Mouse (Mus musculus): Measurements from ENCODE around the gene Htr2b.

Htr2b gene

DNA sequence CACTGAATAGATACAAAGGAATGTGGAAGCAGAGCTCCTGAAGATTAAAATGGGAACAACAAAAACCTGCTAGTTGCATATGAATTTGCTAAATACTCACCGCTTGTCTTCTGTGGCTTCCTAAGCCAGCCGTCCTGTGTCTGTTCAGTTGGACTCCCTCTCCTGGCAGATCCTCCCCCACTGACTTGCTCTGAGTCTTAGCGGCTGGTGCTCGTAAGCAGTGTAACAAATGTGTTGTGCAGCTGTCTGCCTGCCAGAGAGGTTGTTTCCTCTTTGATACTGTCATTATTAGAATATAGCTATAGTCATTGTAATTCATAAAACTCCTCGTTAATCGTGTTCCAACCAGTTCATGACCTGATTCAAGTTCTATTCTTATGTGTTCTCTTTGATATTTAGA is at the start of gene Htr2b:
Htr2b (minus strand) TSS at position 192 of the 400 bp plus-strand sequence.
- DNase-seq (ENCODE audit: low read depth, low spot score), result no peak

DNA sequence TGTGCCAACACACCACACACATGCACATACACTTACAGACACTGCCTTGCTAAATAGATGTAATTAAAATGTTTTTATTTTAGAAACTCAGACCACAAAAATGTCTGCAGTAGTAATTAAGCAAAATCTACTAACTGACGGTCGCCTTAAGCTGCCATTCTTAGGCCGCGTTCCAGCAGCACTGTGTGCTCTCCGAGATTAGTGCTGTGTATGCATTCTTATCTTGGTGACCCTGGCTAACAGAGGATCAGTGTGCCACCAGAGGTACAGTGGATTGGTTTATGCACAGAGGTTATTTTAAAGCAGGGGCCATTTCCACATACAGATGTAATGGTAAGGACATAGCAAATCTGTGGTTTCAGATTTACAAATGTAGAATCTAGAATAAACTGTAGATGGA is 49.3 kb upstream of the Htr2b start:
- DNase-seq (ENCODE audit: low read depth, low spot score), result no peak

DNA sequence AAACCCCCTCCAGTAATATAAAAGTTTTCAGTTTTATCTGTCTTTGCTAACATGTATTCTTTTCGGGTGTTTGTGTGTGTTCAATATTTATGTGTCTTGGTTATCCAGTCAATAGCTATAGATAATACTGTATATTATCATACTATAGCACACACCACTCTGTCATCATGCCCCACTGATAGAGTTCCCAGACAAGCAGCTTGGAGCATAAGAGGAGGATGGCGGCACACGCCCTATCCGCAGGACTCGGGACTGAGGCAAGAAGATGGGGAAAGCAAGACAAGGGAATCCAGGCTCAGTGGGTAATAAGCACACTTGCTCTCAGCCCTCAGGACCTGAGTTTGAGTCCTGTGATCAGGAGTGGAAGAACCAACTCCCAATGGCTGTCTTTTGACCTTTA is 48.7 kb upstream of the Htr2b start:
- no peak for DNase-seq (ENCODE audit: low read depth, low spot score)

DNA sequence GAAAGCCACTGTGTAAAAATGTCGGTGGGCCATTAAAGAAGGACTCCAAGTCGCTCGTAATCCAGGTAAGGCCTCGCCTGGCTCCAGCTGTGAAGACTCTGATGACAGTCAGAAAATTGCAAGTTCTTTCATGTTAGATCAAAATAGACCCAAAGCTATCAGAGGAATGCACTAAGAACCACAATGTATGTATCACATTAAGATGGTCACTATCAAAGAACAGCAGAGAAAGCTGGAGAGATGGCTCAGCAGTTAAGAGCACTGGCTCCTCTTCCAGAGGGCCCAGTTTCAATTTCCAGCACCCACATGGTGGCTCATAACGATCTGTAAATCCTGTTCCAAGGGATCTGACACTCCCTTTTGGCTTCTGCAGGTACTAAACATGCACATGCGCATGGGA is 48.3 kb upstream of the Htr2b start:
- no peak for DNase-seq (ENCODE audit: low read depth, low spot score)

DNA sequence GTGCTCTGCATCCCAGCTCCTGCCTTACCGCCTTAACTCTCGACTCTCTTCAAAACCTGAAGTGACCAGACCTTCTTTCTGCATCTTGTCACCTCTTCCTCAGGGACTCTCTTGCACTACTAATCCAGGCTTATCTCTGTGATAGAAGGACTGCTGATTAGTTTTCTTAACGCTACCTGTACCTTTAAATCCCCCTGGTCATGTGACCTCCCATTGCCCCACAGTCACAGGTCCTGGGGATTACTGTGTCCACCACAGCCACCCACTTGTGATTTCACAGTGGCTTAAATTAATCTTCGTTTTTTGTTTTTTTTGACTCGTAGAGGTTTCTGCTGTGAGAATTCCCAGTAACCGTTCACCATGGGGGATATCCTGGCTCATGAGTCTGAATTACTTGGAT is 44.8 kb upstream of the Htr2b start:
- no peak for DNase-seq (ENCODE audit: low read depth, low spot score)

DNA sequence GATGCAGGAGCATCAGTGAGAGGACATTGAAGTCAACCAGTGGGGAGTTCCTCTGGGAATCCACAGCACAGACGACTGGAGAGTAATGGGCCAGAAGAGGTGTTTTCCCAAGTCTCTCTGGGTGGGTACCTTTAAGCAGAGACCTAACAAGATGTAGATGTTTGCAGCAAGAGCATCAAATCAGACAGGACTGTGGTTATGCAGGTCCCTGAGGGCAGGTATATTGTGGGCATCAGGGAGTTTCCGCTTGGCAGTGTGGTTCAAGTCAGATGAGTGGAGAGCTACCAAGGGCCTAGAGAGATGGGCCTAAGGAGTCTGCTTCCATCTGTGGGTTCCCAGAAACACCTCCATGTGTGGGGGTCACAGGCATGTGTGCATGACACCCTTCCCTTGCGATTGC is 44.3 kb upstream of the Htr2b start:
- no peak for DNase-seq (ENCODE audit: low read depth, low spot score)

DNA sequence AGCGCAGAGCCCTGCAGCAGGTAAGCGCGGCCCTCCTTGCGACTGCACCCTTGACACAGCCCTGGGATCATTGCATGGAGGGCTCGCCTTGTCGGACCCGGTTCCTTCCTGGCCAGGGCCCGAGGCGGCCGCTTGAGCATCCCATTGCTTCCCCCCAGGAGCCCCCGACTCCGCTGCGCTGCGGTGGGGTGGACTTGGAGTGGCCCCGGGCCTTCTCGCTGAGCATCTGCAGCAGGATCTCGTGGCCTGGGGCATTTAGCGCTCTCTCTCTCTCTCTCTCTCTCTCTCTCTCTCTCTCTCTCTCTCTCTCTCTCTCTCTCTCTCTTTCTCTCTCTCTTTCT is 43.0 kb upstream of the Htr2b start:
- no peak for DNase-seq (ENCODE audit: low read depth, low spot score)

DNA sequence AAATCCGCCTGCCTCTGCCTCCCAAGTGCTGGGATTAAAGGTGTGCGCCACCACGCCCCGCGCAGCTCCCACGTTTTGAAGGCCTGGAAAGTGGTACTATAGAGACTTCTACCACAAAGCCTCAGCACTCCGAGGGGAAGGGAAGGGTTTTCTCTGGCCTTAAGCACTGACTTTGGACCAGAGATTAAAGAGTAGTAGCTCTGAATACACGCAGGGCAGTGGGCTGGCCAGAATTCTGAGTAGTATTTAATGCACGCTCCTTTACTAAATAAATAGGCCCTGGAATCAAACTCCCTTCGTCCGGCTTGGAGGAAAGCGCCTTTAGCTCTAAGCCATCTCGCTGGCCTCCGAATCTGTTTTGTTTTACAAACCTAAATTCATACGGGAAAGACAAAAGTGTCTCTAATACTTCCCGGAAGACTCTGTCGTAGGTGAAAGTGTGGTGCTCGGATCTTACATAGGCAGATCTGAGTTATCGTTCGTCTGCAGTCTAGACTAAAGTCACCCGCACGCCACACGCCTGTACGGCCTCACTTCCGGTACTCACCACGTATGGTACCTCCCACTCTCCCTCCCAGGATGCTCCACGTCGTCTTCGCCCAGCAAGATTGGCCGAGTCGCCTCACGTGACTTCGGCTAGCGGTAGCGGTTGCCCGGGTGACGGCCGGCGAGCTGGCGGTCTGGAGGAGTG is 42.5 kb upstream of the Htr2b start, which contains the start of gene Armc9:
Armc9 (plus strand) TSS at position 648 of the 691 bp plus-strand sequence.
- DNase-seq (ENCODE audit: low read depth, low spot score), result peak; percentile 94

DNA sequence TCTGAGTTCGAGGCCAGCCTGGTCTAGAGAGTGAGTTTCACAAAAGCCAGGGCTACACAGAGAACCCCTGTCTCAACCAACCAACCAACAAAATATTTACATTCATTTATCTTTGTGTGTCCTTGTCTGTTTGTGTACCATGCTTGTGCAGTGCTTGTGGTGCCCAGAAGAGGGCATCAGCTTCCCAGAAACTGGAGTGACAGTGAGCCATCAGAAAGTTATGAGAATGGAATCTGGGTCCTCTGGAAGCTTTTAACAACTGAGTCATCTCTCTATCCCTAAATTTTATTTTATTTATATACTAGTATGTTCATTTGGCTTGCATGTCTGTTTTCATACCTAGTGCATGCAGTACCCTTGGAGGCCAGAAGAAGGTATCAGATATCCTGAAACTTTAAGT is 40.8 kb upstream of the Htr2b start:
- no peak for DNase-seq (ENCODE audit: low read depth, low spot score)

DNA sequence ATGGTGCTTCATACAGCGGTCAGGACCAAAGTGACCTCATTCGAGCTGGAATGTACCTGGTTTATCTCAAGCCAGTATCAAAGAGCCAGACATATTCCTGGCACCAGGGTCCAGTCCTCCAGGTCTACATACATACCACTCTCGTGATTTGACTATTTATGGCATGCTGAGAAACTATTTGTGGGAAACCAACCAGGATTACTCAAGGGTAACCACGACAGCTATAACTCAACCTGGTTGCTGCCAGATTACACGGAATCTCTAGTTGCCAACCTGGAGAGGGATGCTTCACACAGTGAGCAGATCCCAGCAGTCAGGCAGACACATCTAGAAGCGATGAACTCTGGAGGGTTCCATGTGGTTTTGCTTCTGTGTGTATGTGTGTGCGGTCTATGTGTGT is 39.6 kb upstream of the Htr2b start:
- no peak for DNase-seq (ENCODE audit: low read depth, low spot score)

DNA sequence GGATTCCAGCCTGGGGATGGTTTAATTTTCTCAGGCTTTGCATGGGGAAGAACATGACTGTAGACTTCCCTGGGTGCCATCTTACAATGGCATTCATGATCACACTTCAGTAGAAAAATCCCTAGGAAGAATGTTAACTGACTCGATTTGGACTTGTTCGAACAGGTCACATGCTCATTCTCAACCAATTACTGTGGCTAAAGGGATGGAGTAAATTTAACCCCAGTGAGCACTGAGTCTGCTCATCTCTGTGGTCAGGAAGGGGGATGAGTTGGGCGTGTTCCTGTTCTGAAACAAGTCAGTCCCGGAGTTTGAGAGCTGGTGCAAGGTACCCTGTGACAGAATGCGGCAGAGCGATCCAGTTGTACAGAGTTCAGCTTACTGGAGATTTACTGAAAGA is 39.2 kb upstream of the Htr2b start:
- no peak for DNase-seq (ENCODE audit: low read depth, low spot score)

DNA sequence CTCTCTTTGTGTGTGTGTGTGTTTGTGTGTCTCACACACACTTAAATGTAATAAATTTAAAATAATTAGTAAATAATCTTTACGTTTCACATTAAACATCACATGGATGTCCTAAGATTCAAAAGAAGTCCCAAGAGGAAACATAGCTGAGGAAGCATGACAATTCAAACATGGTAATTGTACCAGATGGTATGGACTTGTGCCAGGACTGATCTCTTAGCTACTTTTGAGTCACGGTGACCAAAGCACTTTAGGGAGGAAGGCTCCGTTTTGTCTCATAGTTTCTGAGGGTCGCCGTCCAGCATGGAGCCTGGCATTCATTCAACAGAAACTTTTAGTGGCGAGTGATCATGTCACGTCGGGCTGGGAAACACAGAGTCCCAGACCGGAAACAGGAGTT is 36.4 kb upstream of the Htr2b start:
- DNase-seq (ENCODE audit: low read depth, low spot score), result no peak

DNA sequence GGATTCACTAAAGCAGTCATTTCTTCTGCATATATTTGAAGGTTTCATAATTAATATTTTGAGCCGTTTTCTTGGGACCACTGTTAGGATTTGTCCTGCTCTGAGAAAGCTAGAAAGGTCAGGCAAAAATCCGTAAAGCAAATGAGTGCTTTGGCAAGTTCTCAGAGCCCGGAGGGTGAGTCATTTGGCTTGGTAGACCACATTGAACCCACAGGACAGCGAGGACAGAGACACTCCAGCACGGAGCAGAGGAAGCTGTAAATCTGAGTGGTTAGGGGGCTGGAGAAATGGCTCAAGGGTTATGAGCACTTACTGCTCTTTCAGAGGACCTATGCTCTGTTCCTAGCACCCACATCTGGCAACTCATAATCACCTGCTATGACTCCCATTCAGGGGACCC is 35.8 kb upstream of the Htr2b start:
- DNase-seq (ENCODE audit: low read depth, low spot score), result no peak

DNA sequence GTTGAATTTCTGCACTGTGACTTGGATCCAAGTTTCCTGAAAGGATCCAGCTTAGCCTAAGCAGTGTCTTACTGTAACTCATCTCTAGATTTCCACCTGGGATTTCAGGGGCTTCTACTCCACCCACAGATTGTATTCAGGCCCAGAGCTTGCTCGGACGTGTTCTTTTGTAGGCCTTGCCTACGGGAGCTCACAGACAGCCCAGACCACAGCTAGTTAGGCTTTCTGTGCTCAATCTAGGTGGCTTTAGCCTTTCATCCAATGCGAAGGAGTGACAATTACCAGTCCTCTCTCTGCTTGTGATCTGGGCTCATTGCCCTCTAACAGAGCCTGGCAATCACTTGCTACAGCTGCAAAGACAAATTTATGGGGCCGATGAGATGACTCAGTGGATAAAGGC is 34.5 kb upstream of the Htr2b start:
- no peak for DNase-seq (ENCODE audit: low read depth, low spot score)

DNA sequence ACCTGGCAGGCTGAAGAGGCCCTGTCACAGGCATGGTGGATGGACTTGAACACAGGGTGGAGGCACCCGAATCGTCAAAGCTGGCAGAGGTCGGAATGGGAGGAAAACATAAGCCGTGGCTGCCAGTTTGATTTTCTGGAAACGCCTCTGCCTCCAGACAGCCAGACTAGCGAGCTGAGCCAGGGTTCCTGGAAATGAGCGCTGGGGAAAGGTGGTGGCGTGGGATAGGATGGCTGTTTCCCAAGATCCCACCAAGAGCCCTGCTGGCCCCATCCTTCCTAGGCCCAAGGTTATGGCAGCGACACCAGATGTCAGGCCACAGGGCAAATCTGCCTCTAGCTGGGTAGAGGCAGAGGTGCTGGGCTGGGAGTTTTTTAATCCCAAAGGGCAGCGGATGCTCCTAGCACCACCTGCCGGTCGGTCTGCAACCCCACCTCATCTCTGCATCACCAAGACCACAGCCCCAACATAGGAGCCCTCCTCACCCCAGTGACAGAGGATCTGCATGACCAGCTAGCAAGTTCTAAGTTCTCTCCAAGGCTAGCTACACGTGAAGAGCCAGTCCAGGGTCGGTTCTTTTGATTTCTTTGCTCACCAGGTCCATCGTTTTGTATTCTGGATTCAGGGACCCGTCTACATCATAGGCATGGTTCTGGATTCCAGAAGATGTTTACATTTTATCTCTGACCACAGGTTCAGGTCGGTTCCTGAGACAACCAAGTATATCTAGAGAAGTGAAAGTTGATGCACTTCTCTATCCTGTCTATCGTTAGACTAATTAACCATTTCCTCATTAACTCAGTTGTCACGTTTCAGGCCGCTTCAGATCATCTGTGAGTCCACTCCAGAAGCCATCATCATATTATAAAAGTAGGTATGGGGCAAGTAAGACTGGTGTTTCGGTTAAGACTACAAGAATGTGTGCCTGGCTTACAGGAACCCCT is 32.5 kb upstream of the Htr2b start:
- DNase-seq (ENCODE audit: low read depth, low spot score), result no peak

DNA sequence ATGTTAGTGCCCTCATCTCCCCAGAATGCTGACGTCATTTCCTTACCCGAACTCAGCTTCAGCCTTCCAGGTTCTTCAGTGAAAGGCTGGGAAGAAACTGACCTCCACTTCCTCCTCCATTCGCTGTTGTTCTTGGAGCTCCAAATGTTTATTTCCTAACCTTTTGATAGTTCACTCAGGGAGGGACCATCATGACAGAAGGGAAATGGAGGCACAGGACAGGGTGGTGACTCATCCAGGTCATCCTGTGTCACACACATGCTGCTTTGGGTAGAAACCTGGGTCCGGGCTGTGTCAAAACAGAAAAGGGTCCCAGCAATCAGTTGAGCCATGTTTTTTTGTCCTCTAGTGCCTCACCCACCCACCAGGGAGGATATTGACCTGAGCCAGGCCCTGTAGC is 31.4 kb upstream of the Htr2b start:
- DNase-seq (ENCODE audit: low read depth, low spot score), result no peak

DNA sequence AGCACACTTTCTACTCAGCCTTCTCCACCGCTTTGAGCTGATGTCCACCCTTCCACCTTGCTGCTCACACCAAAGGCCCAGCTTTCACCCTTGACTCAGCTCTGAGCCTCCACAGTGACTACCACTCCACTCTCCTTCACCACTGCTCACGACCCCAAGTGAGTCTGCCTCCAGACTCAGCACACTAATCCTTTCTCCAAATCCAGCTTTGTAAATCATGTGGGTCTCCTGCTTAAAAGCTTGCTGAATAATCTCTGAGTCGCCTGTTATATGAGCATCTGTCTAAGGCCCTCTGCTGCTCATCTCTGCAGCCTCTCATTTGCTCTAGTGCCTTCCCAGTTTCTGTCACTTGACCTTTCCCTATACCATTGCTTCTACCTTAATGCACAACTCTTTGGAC is 29.3 kb upstream of the Htr2b start:
- DNase-seq (ENCODE audit: low read depth, low spot score), result no peak

DNA sequence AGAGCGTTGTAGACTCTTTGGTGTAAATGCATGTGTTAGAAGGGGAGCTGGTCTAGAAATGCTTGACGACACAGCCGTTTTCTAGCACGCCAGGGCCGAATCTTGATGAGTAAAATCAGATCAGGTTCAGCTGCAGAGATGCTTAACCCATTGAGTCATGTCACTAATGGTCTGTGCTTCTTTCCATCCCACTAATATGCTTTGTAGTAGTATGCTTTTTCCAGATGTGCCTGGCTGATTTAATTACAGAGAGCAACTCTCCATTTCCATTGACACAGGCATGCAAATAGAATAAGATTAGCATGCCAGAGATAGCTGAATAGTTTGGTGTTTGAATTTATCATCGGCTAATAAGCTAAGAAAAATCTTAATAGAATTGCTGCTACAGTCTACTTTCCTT is 23.5 kb upstream of the Htr2b start:
- no peak for DNase-seq (ENCODE audit: low read depth, low spot score)

DNA sequence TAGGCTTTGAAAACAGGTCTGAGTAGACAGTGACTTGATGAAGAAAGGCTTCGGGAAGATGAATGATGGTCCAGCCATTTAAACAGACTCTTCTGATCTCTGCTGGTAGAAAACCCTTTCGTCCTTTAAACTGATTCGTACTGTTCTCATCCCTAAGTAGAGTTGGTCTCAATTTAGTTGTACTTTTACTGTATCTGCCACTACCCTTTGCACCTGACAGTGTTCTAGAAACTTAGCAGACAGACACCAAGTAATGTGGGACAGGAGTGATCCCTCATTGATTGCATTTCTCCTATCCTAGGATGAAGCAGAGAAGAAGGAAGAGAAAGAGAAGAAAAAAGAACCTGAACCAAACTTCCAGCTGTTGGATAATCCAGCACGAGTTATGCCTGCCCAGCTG is 21.6 kb upstream of the Htr2b start, which contains the start of gene Gm21972:
Gm21972 (plus strand) TSS at position 301 of the 400 bp plus-strand sequence.
- no peak for DNase-seq (ENCODE audit: low read depth, low spot score)

DNA sequence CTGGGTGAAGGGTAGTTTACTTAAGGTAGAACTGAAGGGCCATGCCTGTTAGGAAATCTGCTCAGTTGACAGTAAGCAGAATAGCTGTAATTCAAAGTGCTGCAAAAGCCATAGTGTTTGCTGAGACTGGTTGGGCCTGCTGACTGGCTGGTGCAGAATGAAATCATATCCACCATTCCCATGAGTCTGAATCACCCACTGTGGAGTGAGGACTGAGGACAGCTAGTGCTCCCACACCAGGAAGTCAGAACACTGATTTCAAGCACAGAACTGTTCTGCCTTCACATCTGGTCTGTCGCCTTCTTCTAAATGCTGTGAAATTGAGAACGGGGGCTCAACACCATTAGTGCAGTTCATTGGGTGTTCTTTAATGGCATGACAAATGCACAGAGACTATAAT is 14.3 kb upstream of the Htr2b start:
- no peak for DNase-seq (ENCODE audit: low read depth, low spot score)

DNA sequence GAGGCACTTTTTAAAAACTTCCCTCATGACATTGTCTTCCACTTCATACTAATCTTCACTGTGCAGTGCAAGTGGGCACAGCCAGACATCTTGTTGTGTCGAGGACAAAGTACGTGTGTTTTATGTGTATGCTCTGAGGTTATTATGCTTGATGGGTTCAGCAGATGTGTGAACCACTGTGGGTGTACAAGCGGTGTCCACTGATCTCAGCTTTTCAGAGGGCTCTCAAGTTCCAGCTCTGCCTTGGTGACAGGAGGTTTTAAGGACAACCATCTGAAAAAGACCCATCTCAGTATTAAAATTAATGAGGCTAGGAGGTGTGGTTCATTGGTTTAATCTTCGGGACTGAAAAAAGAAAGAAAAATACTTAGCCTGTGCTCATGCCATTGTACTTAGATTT is 7.8 kb upstream of the Htr2b start:
- DNase-seq (ENCODE audit: low read depth, low spot score), result no peak

DNA sequence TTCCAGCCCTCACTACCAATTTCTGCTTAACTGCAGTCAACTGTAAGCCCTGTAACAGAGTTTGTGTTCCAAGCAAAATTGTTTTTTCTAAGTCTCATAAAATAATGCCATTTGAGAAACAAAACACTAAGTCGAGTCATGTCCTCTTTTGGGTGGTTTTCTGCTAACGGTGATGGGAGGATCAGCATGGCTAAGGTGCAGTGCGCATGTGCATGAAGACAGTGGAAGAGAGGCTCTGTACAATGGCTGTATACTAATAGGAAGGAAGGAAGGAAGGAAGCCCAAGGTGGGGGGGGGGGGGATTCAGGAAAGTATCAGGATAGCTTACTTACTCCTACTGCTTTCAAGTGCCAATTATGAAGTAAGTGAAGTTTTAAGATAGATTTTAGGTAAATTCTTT is 2.4 kb upstream of the Htr2b start:
- DNase-seq (ENCODE audit: low read depth, low spot score), result no peak

DNA sequence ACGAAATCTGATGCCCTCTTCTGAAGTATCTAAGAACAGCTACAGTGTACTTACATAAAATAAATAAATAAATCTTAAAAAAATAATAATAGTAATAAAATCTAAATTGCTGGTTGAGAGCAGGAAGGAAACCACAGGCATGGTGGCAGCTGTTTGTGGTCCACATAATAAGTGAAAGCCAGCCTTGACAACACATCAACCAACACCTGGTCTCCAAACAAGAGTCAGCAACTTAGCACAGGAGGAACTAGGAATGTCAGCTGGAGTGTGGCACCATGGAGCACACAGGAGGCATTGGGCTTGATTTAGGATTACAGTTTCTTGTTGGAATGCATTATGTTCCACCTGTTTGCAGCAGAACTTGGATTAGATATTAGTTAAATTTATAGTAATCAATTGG is 6.7 kb downstream of the Htr2b start:
- no peak for DNase-seq (ENCODE audit: low read depth, low spot score)

Data from embryo, embryonic 11.5 days (tissue).